Mouse (Mus musculus) left cerebral cortex, adult 2 months (tissue): Measurements from ENCODE around the gene Nr4a1. TPM values are rescaled to one million over a fixed set of nuclear protein-coding genes. Genes with fewer than 3 reads are reported as not detected.

Experiments
- DNase-seq, 2 experiments: peaks; one replicate each; pipeline ENCODE4 v3.0.0; 2021 to 2022; ENCODE audit warnings: low spot score in 2 of 2, mixed read lengths in 1 of 2; ENCODE audit errors: extremely low spot score in 1 of 2
- H3K27ac ChIP-seq: fragments of 200-600 bp; 2 replicates; pipeline ENCODE4 v1.8.1; 2022
- H3K4me3 ChIP-seq: fragments of 200-600 bp; 2 replicates; pipeline ENCODE4 v1.8.1; 2022
- CTCF ChIP-seq: fragments of 200-600 bp; IDR thresholded peaks from 2 replicates; pipeline ENCODE4 v1.8.1; 2022; ENCODE audit warnings: antibody characterized with exemption, mild to moderate bottlenecking, moderate library complexity
- intact Hi-C: fragments of 180-260 bp; cut with DNase I; formaldehyde crosslinking; loops from one replicate; pipeline ENCODE4 v1.15.1; 2025
- total RNA-seq, 2 experiments: library from RNA; stranded (reverse); gene quantifications; 2 replicates each; pipeline ENCODE4 v1.2.3; 2021

The Nr4a1 gene
- total RNA-seq, 2 experiments from 2014 or later, result 155 to 210 TPM

- DNase-seq, result no peak
- intact Hi-C loops, result no loop called here
- Histone ChIP-seq H3K27ac (no peak overlapping the region; the same call in 1 of the 2 replicates), H3K4me3 (no peak overlapping the region)
- no peak for TF ChIP-seq CTCF
Measured at GRCm38 (mm10) chr15:101309493-101309892, 55.4 kb downstream of the Nr4a1 start.

GRCm38 (mm10) chr15:101311087-101311770 lies 57.2 kb downstream of the Nr4a1 start:
- intact Hi-C loops, result no loop called here

GRCm38 (mm10) chr15:101312006-101312405 lies 57.9 kb downstream of the Nr4a1 start:
- no peak for DNase-seq
- intact Hi-C loops, result no loop called here
- H3K4me3 ChIP-seq, result no peak overlapping the region
- no peak for TF ChIP-seq CTCF
- peak overlapping the region; percentile 85; the same call in 1 of the 2 replicates for H3K27ac ChIP-seq

More at GRCm38 (mm10) chr15:101311087-101311770, 57.2 kb downstream of the Nr4a1 start:
- no peak for TF ChIP-seq CTCF
- no peak for DNase-seq
- H3K4me3 ChIP-seq, result no peak overlapping the region
- H3K27ac ChIP-seq, result peak overlapping the region; percentile 85; the same call in 1 of the 2 replicates

- no peak overlapping the region for H3K4me3 ChIP-seq
- TF ChIP-seq CTCF, result no peak
- intact Hi-C loops, result loop anchor here (1.0 to 5.0 kb wide), 2 partner anchors 75 to 93 kb away; partner anchors contain the start of gene Grasp
- no peak for DNase-seq
- H3K27ac ChIP-seq, result peak overlapping the region; percentile 29
Measured at GRCm38 (mm10) chr15:101315378-101315777, 61.3 kb downstream of the Nr4a1 start.

- DNase-seq, result peak; percentile 89 to 91
- H3K4me3 ChIP-seq, result peak overlapping the region; percentile 51
- peak; percentile 97 for TF ChIP-seq CTCF
- H3K27ac ChIP-seq, result peak overlapping the region; percentile 29
- intact Hi-C loops, result loop anchor here (1.0 to 5.0 kb wide), 2 partner anchors 76 to 94 kb away; partner anchors contain the start of gene Grasp
Measured at GRCm38 (mm10) chr15:101315832-101316231, 61.8 kb downstream of the Nr4a1 start.

- TF ChIP-seq CTCF, result no peak
- Histone ChIP-seq H3K27ac (peak overlapping the region; percentile 29), H3K4me3 (peak overlapping the region; percentile 51)
- intact Hi-C loops, result loop anchor here (5.0 kb wide), 1 partner anchor 94 kb away; the partner anchor contains the start of gene Grasp
- no peak for DNase-seq
Measured at GRCm38 (mm10) chr15:101316279-101316912, 62.3 kb downstream of the Nr4a1 start.

- no peak overlapping the region for H3K4me3 ChIP-seq
- H3K27ac ChIP-seq, result no peak overlapping the region; the same call in 1 of the 2 replicates
- no peak for TF ChIP-seq CTCF
- no peak for DNase-seq
- intact Hi-C loops, result loop anchor here (5.0 kb wide), 1 partner anchor 95 kb away; the partner anchor contains the start of gene Grasp
Measured at GRCm38 (mm10) chr15:101316913-101317813, 63.1 kb downstream of the Nr4a1 start.

- TF ChIP-seq CTCF, result peak; percentile 32
- DNase-seq, result no peak
- Histone ChIP-seq H3K27ac (no peak overlapping the region), H3K4me3 (no peak overlapping the region)
- intact Hi-C loops, result loop anchor here (5.0 kb wide), 1 partner anchor 96 kb away; the partner anchor contains the start of gene Grasp
Measured at GRCm38 (mm10) chr15:101317814-101318500, 63.9 kb downstream of the Nr4a1 start.

- no peak overlapping the region for H3K4me3 ChIP-seq
- no peak for DNase-seq
- no peak for TF ChIP-seq CTCF
- H3K27ac ChIP-seq, result no peak overlapping the region
- intact Hi-C loops, result loop anchor here (5.0 kb wide), 1 partner anchor 97 kb away; the partner anchor contains the start of gene Grasp
Measured at GRCm38 (mm10) chr15:101318889-101319765, 65.1 kb downstream of the Nr4a1 start.

- DNase-seq, result no peak
- Histone ChIP-seq H3K4me3 (no peak overlapping the region), H3K27ac (no peak overlapping the region)
- no peak for TF ChIP-seq CTCF
- intact Hi-C loops, result no loop called here
Measured at GRCm38 (mm10) chr15:101320010-101320617, 66.0 kb downstream of the Nr4a1 start.
